Mouse (Mus musculus) midbrain, embryonic 16.5 days (tissue): ENCODE results near the gene Gal. TPM values are rescaled to one million over a fixed set of nuclear protein-coding genes. Genes with fewer than 3 reads are reported as not detected.

Experiments
- ATAC-seq: fragments of 200-750 bp; cut with Nextera tagmentation; 2 replicates; pipeline ENCODE4 v1.8.0; 2017; ENCODE audit warnings: moderate TSS enrichment
- H3K27ac ChIP-seq: fragments of 300-500 bp; sonication (generic); 2 replicates; pipeline ENCODE4 v1.5.1; 2014; ENCODE audit warnings: mild to moderate bottlenecking, low read length, mixed read lengths
- H3K27me3 ChIP-seq: fragments of 300-500 bp; sonication (generic); 2 replicates; pipeline ENCODE4 v1.6.1; 2014; ENCODE audit warnings: low read depth, low read length, mixed read lengths; ENCODE audit not compliant: control insufficient read depth, insufficient read depth
- H3K36me3 ChIP-seq: fragments of 300-500 bp; sonication (generic); 2 replicates; pipeline ENCODE4 v1.6.1; 2014; ENCODE audit warnings: mild to moderate bottlenecking, low read length, moderate library complexity, mixed read lengths; ENCODE audit not compliant: control insufficient read depth, insufficient read depth
- H3K4me1 ChIP-seq: fragments of 300-500 bp; sonication (generic); 2 replicates; pipeline ENCODE4 v1.6.1; 2014; ENCODE audit warnings: mild to moderate bottlenecking, low read length, mixed read lengths; ENCODE audit not compliant: control insufficient read depth, insufficient read depth
- H3K4me2 ChIP-seq: fragments of 300-500 bp; sonication (generic); 2 replicates; pipeline ENCODE4 v1.6.1; 2014; ENCODE audit warnings: mild to moderate bottlenecking, low read length, mixed read lengths
- H3K4me3 ChIP-seq: fragments of 300-500 bp; sonication (generic); 2 replicates; pipeline ENCODE4 v1.5.1; 2014; ENCODE audit warnings: low read depth, mild to moderate bottlenecking, low read length, moderate library complexity, mixed read lengths
- H3K9ac ChIP-seq: fragments of 300-500 bp; sonication (generic); 2 replicates; pipeline ENCODE4 v1.6.1; 2014; ENCODE audit warnings: low read depth, low read length, mixed read lengths
- H3K9me3 ChIP-seq: fragments of 300-500 bp; sonication (generic); replicated peaks from 2 replicates; pipeline ENCODE4 v1.6.1; 2014; ENCODE audit warnings: mild to moderate bottlenecking, low read length, mixed read lengths; ENCODE audit not compliant: control insufficient read depth, poor library complexity, severe bottlenecking
- WGBS: fragments of 180-500 bp; shearing (Covaris S2); extraction: QIAGEN DNeasy Blood & Tissue Kit; methylation state at CpG from one replicate; pipeline ENCODE4 v1.1.7; 2014; 5-methylcytosine and 5-hydroxymethylcytosine counted together
- polyA plus RNA-seq: library from polyadenylated mRNA; unstranded; fragments of >200 nt; fragmentation: Nextera tagmentation; extraction: Ambion mirVana; gene quantifications from 2 replicates; pipeline ENCODE4 v1.2.1, GENCODE M21; 2015

Gene Gal
- 15.6 and 16.6 TPM in 2 replicates for polyA plus RNA-seq

DNA sequence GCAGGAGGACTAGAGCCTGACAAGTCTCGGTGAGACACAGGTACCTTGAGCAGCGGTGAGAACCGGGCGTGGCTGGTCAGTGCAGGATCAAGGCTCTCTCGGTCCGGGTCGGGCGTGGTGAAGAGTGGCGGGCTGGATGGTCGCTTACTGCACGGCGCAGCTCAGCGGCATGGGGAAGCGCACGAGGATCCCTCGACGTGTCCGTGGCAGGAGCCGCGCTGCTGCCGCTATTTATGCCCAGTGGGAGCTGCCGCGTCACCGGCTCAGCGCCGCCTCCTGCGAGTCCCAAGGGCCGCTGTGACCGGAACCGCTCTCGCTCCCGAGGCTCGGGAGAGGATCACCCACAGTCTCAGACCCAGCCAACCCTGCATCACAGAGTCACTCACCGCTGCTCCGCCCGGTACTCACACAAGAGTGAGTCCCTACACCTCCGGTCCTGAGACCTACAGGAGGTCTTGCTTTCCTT is at the start of gene Gal:
Gene Gal, minus strand, starts transcription at position 277 of the 466 bp plus-strand sequence.
- Histone ChIP-seq H3K9ac (peak within 1 kb of the TSS; percentile 52), H3K27ac (no peak within 1 kb of the TSS), H3K4me2 (peak within 1 kb of the TSS; percentile 60), H3K36me3 (no peaks in the 10 kb centered on the region), H3K4me1 (0 out of 2 replicates have a peak, but pooled peaks cover 5% of the 10 kb centered on the region), H3K4me3 (peak within 1 kb of the TSS; percentile 37), H3K9me3 (no peaks in the 10 kb centered on the region), H3K27me3 (no peaks in the 10 kb centered on the region; the same call in 1 of the 2 replicates)
- 3% methylated on average over 37 of the region's 37 CpGs for WGBS
- peak; percentile 15; the same call in 1 of the 2 replicates for ATAC-seq

GRCm38 (mm10) chr19:3459986-3460385 is 45.6 kb upstream of the Gal start:
- Histone ChIP-seq H3K4me2 (no peak overlapping the region), H3K4me3 (no peak overlapping the region), H3K9ac (no peak overlapping the region), H3K27ac (no peak overlapping the region), H3K9me3 (no peaks in the 10 kb centered on the region), H3K27me3 (no peaks in the 10 kb centered on the region), H3K4me1 (no peaks in the 10 kb centered on the region), H3K36me3 (peaks cover 69% of the 10 kb centered on the region)
- ATAC-seq = no peak
- WGBS = 91% methylated on average over 3 of the region's 3 CpGs

- Histone ChIP-seq H3K9me3 (no peaks in the 10 kb centered on the region), H3K4me1 (no peaks in the 10 kb centered on the region), H3K4me2 (no peak overlapping the region), H3K36me3 (peaks cover 62% of the 10 kb centered on the region), H3K27me3 (no peaks in the 10 kb centered on the region), H3K27ac (no peak overlapping the region), H3K4me3 (no peak overlapping the region), H3K9ac (no peak overlapping the region)
- no peak for ATAC-seq
- 94% methylated on average over 6 of the region's 6 CpGs for WGBS
Measured at GRCm38 (mm10) chr19:3458331-3459099, 44.2 kb upstream of the Gal start.

- H3K9me3 ChIP-seq = no peaks in the 10 kb centered on the region
- H3K9ac ChIP-seq = no peak overlapping the region
- WGBS = 99% methylated on average over 4 of the region's 4 CpGs
- ATAC-seq = no peak
- H3K4me1 ChIP-seq = no peaks in the 10 kb centered on the region
- no peak overlapping the region for H3K4me2 ChIP-seq
- no peak overlapping the region for H3K27ac ChIP-seq
- H3K36me3 ChIP-seq = peaks cover 59% of the 10 kb centered on the region
- H3K27me3 ChIP-seq = no peaks in the 10 kb centered on the region
- no peak overlapping the region for H3K4me3 ChIP-seq
Measured at GRCm38 (mm10) chr19:3457700-3458099, 43.4 kb upstream of the Gal start.

DNA sequence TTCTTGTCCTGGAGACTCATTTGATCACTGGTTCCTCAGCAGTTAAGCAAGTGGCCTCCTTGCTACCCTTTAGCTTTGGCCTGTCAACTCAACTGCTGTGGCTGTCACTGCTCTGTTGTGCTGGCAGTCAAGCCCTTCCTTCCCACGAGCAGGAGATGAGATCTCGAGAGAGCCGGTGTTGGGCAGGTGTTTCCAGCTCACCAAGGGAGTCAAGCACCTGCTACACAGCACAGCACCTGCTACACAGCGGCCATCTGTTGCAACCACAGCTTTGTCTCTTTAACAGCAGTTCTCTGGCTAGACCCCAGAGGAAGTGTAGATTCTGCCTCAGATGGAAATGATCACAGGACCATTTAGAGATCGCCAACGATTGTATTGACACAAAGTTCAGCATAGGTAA is 37.3 kb upstream of the Gal start:
- no peaks in the 10 kb centered on the region for H3K27me3 ChIP-seq
- H3K4me3 ChIP-seq = no peak overlapping the region
- no peak overlapping the region for H3K9ac ChIP-seq
- WGBS = 59% methylated on average over 6 of the region's 6 CpGs
- no peak overlapping the region for H3K4me2 ChIP-seq
- peaks cover 12% of the 10 kb centered on the region; the same call in 1 of the 2 replicates for H3K36me3 ChIP-seq
- no peak overlapping the region for H3K27ac ChIP-seq
- H3K9me3 ChIP-seq = no peaks in the 10 kb centered on the region
- ATAC-seq = peak; percentile 34; the same call in 1 of the 2 replicates
- peaks cover 5% of the 10 kb centered on the region; the same call in 1 of the 2 replicates for H3K4me1 ChIP-seq

DNA sequence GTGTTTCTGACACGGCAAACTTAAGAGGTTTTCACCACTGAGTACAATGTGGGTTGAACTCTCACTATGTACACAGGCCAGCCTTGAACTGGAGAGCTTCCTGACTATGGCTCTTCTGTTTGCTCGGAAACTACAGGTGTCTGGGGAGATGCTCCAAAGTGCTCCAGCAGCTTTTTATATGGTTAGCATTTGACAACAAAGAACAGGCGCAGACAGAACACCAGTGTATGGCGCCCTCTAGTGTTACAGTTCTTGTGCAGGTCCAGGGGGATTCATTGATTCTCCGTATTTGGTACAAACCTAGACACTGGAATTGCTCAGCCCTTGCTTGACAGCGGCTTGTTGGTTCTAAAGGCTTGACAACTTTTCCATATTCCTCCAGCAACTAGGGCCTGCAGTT is 36.8 kb upstream of the Gal start:
- Histone ChIP-seq H3K27me3 (no peaks in the 10 kb centered on the region), H3K36me3 (peaks cover 11% of the 10 kb centered on the region; the same call in 1 of the 2 replicates), H3K9ac (no peak overlapping the region), H3K9me3 (no peaks in the 10 kb centered on the region), H3K4me1 (peaks cover 5% of the 10 kb centered on the region; the same call in 1 of the 2 replicates), H3K4me3 (no peak overlapping the region), H3K27ac (no peak overlapping the region), H3K4me2 (no peak overlapping the region)
- peak; percentile 82 for ATAC-seq
- 24% methylated on average over 6 of the region's 6 CpGs for WGBS

- Histone ChIP-seq H3K4me1 (peaks cover 5% of the 10 kb centered on the region; the same call in 1 of the 2 replicates), H3K9me3 (no peaks in the 10 kb centered on the region), H3K27me3 (no peaks in the 10 kb centered on the region), H3K27ac (no peak overlapping the region), H3K36me3 (peaks cover 10% of the 10 kb centered on the region; the same call in 1 of the 2 replicates), H3K4me3 (no peak overlapping the region), H3K4me2 (no peak overlapping the region), H3K9ac (no peak overlapping the region)
- ATAC-seq = no peak
- WGBS = 95% methylated on average over 3 of the region's 3 CpGs
Measured at GRCm38 (mm10) chr19:3450714-3451113, 36.4 kb upstream of the Gal start.

DNA sequence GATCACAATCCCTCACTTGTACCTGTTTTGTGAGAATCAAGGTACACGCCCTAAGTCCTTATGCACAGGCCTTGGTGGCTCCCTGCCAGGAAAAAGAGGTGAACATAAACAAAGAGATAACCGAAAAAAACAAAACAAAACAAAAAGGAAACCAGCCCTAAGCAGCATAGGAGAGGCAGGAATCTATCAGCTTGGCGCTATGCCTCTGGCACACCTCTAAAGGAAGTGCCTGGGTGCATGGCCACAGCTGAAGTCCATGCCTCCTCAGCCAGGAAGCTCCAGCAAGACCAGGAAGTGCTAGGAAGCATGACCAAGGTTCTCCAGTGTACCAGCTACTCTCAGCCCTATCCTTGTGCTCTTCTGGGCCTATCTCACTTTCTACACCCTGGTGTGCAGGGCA is 34.9 kb upstream of the Gal start:
- Histone ChIP-seq H3K4me2 (no peak overlapping the region), H3K9me3 (no peaks in the 10 kb centered on the region), H3K4me3 (no peak overlapping the region), H3K27ac (no peak overlapping the region), H3K27me3 (no peaks in the 10 kb centered on the region), H3K36me3 (0 out of 2 replicates have a peak, but pooled peaks cover under 1% of the 10 kb centered on the region), H3K9ac (no peak overlapping the region), H3K4me1 (peaks cover 5% of the 10 kb centered on the region; the same call in 1 of the 2 replicates)
- no peak for ATAC-seq
- WGBS = 84% methylated on average over 3 of the region's 3 CpGs

DNA sequence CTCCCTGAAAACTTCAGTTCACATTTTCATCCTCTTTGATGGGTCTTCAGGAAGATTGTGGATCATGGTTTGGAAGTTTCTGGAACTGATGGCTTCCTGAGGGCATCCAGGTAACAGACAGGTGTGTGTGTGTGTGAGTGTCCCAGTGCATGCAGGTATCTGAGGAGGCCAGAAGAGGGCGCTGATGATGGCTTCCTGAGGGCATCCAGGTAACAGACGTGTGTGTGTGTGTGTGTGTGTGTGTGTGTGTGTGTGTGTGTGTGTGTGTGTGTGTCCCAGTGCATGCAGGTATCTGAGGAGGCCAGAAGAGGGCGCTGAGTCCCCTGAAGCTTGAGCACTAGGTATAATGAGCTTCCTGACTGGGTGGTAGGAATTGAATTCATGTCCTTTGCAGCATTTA is 33.0 kb upstream of the Gal start:
- H3K4me2 ChIP-seq = no peak overlapping the region
- 60% methylated on average over 3 of the region's 3 CpGs for WGBS
- H3K9ac ChIP-seq = no peak overlapping the region
- peaks cover 5% of the 10 kb centered on the region; the same call in 1 of the 2 replicates for H3K4me1 ChIP-seq
- H3K36me3 ChIP-seq = no peaks in the 10 kb centered on the region
- ATAC-seq = no peak
- no peak overlapping the region for H3K4me3 ChIP-seq
- no peak overlapping the region for H3K27ac ChIP-seq
- no peaks in the 10 kb centered on the region for H3K27me3 ChIP-seq
- H3K9me3 ChIP-seq = no peaks in the 10 kb centered on the region
